Mouse (Mus musculus) midbrain, embryonic 10.5 days (tissue): ENCODE measurements around the gene Gpr4. TPM values are rescaled to one million over a fixed set of nuclear protein-coding genes. Genes with fewer than 3 reads are reported as not detected.

Experiments
- DNase-seq: peaks from one replicate; pipeline ENCODE4 v3.0.0-alpha.2; 2017; ENCODE audit warnings: low spot score
- H3K27ac ChIP-seq: fragments of 300-500 bp; sonication (generic); replicated peaks from 2 replicates; pipeline ENCODE4 v1.5.1; 2016; ENCODE audit warnings: mild to moderate bottlenecking
- H3K27me3 ChIP-seq: fragments of 300-500 bp; sonication (generic); 2 replicates; pipeline ENCODE4 v1.6.1; 2016; ENCODE audit warnings: low read depth, mild to moderate bottlenecking; ENCODE audit not compliant: poor library complexity, severe bottlenecking
- H3K36me3 ChIP-seq: fragments of 300-500 bp; sonication (generic); 2 replicates; pipeline ENCODE4 v1.6.1; 2016; ENCODE audit warnings: mild to moderate bottlenecking, moderate library complexity
- H3K4me1 ChIP-seq: fragments of 300-500 bp; sonication (generic); 2 replicates; pipeline ENCODE4 v1.6.1; 2016
- H3K4me3 ChIP-seq: fragments of 300-500 bp; sonication (generic); 2 replicates; pipeline ENCODE4 v1.5.1; 2016; ENCODE audit warnings: mild to moderate bottlenecking, moderate library complexity
- H3K9me3 ChIP-seq: fragments of 300-500 bp; sonication (generic); replicated peaks from 2 replicates; pipeline ENCODE4 v1.6.1; 2016; ENCODE audit warnings: mild to moderate bottlenecking
- WGBS: fragments of 180-500 bp; shearing (Covaris S2); methylation state at CpG from one replicate; pipeline ENCODE4 v1.1.7; 2016; 5-methylcytosine and 5-hydroxymethylcytosine counted together
- polyA plus RNA-seq: library from polyadenylated mRNA; unstranded; fragments of >200 nt; fragmentation: Nextera tagmentation; extraction: Ambion mirVana; gene quantifications from 2 replicates; pipeline ENCODE4 v1.2.1, GENCODE M21; 2016

The Gpr4 gene
- polyA plus RNA-seq, 1 experiment from 2014 or later, result 2.4 TPM

DNA sequence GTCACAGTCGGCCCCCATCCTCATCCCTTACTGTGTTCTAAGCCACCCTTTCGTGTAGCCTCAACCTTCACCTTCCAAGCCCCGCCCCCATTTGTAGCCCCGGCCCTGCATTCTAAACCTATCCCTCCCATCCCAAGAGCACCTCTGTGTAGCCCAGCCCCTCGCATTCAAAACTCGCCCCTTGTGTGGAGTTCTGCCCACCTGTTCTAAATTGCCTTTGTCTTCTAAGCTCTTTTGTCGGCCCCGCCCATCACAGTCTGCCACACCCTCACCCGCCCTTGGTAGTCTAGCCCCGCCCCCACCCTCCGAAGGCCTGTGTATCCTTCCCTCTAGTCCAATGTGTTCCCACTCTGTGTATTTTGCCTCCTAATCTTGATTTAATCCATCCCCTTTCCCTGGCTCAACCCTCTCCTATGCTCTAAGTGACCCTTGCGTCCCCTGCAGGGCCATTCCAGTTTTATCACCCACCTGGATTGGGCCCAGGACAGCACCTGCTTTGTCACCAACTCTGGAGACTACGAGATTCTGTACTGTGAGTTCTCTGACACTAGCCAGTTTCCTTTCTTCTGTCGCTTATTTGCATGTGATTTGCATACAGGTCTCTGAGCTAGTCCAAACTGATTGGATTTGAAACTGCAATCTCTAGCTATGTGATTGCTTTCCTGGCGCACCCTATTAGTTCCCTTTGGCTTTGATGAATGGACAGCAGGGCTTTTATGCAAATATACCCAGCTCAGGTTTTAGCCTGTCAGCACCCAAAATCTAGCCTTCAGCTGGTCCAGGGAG is 10.1 kb upstream of the Gpr4 start:
- peaks cover 62% of the 10 kb centered on the region for H3K36me3 ChIP-seq
- 59% methylated on average over 15 of the region's 15 CpGs for WGBS
- H3K4me3 ChIP-seq, result no peak overlapping the region
- H3K27ac ChIP-seq, result no peak overlapping the region
- H3K4me1 ChIP-seq, result no peaks in the 10 kb centered on the region
- no peak for DNase-seq
- H3K27me3 ChIP-seq, result no peaks in the 10 kb centered on the region
- 0 out of 2 replicates have a peak, but pooled peaks cover 3% of the 10 kb centered on the region for H3K9me3 ChIP-seq

DNA sequence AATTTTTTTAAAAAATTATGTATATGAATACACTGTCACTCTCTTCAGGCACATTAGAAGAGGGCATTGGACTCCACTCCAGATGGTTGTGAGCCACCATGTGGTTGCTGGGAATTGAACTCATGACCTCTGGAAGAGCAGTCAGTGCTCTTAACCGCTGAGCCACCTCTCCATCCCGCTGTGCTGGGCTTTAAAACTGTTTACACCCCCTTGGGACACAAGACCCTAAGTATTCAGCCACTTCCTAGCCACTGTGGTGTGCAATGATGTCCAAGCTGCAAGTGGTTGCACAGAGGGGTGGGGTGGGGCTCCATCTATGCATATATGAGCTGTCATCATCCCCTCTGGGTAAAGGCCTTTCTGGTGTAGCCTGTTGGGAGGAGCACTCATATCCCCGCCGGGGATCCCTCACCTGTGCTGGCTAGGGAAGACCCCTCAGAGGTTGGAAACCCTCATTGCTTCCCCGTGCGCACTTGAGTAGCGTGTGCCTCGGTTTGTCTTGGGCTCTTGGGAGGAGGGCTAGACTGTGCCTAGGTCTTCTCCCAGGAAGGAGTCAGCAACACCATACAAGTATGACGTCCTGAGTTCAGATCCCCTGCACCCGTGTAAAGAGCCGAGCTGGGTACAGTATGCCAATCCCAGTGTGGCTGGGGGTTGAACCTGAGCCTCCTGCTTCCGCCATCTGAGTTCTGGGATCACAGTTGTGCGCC is 4.0 kb upstream of the Gpr4 start:
- H3K4me1 ChIP-seq, result peaks cover 20% of the 10 kb centered on the region
- peaks cover 27% of the 10 kb centered on the region for H3K36me3 ChIP-seq
- no peak overlapping the region for H3K4me3 ChIP-seq
- H3K27ac ChIP-seq, result no peak overlapping the region
- DNase-seq, result no peak
- H3K27me3 ChIP-seq, result peaks cover 15% of the 10 kb centered on the region
- WGBS, result 84% methylated on average over 13 of the region's 13 CpGs
- 0 out of 2 replicates have a peak, but pooled peaks cover 8% of the 10 kb centered on the region for H3K9me3 ChIP-seq

- WGBS, result 59% methylated on average over 7 of the region's 7 CpGs
- peaks cover 21% of the 10 kb centered on the region for H3K27me3 ChIP-seq
These were observed 3.3 kb upstream of the Gpr4 start for GRCm38 (mm10) chr7:19208944-19209472.

DNA sequence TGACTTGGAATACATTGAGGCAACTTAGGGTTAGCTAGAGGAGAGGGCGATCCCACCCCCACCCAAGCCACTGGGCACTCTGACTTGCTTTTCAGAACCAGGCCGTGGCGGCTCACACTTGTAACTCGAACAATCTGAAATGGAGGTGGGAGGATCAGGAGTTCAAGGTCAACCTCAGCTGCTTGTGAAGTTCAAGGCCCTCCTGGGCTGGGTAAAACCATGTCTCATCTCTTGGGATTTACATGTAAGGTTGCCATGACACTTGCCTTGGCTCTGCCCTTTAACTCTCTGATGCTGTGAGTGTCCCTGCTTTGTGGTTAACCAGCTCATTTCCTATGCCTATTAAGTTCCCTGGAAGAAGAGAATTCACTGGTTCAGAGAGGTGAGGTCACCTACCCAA is 2.8 kb upstream of the Gpr4 start:
- Histone ChIP-seq H3K36me3 (peaks cover 18% of the 10 kb centered on the region), H3K4me1 (peaks cover 22% of the 10 kb centered on the region), H3K27me3 (peaks cover 21% of the 10 kb centered on the region), H3K9me3 (0 out of 2 replicates have a peak, but pooled peaks cover 8% of the 10 kb centered on the region), H3K4me3 (no peak overlapping the region), H3K27ac (no peak overlapping the region)
- WGBS, result 83% methylated on average over 4 of the region's 4 CpGs
- DNase-seq, result no peak

More at GRCm38 (mm10) chr7:19208944-19209472, 3.3 kb upstream of the Gpr4 start:
- Histone ChIP-seq H3K9me3 (0 out of 2 replicates have a peak, but pooled peaks cover 8% of the 10 kb centered on the region), H3K4me3 (no peak overlapping the region), H3K36me3 (peaks cover 23% of the 10 kb centered on the region), H3K4me1 (peaks cover 21% of the 10 kb centered on the region), H3K27ac (no peak overlapping the region)
- DNase-seq, result no peak

DNA sequence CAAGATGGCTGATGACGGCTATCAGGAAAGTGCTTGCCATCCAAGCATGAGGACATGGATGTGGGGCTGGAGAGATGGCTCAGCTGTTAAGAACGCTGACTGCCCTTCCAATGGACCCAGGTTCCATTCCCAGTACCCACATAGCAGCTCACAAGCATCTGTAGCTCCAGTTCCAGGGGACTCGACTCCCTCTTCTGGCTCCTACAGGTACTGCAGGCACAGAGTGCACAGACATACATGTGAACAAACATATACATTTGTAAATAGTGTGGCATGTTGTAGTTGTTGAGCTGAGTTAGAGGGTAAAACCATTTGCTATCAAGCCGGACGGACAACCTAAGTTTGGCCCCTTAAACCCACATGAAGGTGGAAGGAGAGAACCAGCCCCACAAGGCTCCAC is 2.3 kb upstream of the Gpr4 start:
- no peak for DNase-seq

GRCm38 (mm10) chr7:19211041-19211675 is 1.2 kb upstream of the Gpr4 start:
- Histone ChIP-seq H3K36me3 (peaks cover 1% of the 10 kb centered on the region), H3K4me3 (no peak overlapping the region), H3K27ac (no peak overlapping the region), H3K27me3 (peaks cover 21% of the 10 kb centered on the region), H3K4me1 (peaks cover 29% of the 10 kb centered on the region), H3K9me3 (0 out of 2 replicates have a peak, but pooled peaks cover 5% of the 10 kb centered on the region)
- WGBS, result 50% methylated on average over 5 of the region's 5 CpGs
- no peak for DNase-seq

More for the DNA sequence above, 2.3 kb upstream of the Gpr4 start:
- peaks cover 13% of the 10 kb centered on the region for H3K36me3 ChIP-seq
- 90% methylated on average over 5 of the region's 5 CpGs for WGBS
- no peak overlapping the region for H3K27ac ChIP-seq
- H3K4me1 ChIP-seq, result peaks cover 25% of the 10 kb centered on the region
- H3K4me3 ChIP-seq, result no peak overlapping the region
- peaks cover 21% of the 10 kb centered on the region for H3K27me3 ChIP-seq
- H3K9me3 ChIP-seq, result 0 out of 2 replicates have a peak, but pooled peaks cover 7% of the 10 kb centered on the region

GRCm38 (mm10) chr7:19213385-19213784 is 1.0 kb downstream of the Gpr4 start:
- H3K27ac ChIP-seq, result no peak overlapping the region
- H3K36me3 ChIP-seq, result no peaks in the 10 kb centered on the region
- H3K4me3 ChIP-seq, result peak overlapping the region; percentile 58; the same call in 1 of the 2 replicates
- DNase-seq, result no peak
- 0 out of 2 replicates have a peak, but pooled peaks cover 5% of the 10 kb centered on the region for H3K9me3 ChIP-seq
- 74% methylated on average over 2 of the region's 2 CpGs for WGBS
- H3K27me3 ChIP-seq, result peaks cover 21% of the 10 kb centered on the region
- H3K4me1 ChIP-seq, result peaks cover 37% of the 10 kb centered on the region

GRCm38 (mm10) chr7:19214369-19214768 is 2.0 kb downstream of the Gpr4 start:
- Histone ChIP-seq H3K9me3 (0 out of 2 replicates have a peak, but pooled peaks cover 5% of the 10 kb centered on the region), H3K4me3 (no peak overlapping the region), H3K27me3 (peaks cover 21% of the 10 kb centered on the region), H3K4me1 (peaks cover 37% of the 10 kb centered on the region), H3K36me3 (no peaks in the 10 kb centered on the region), H3K27ac (no peak overlapping the region)
- WGBS, result 75% methylated on average over 7 of the region's 7 CpGs
- DNase-seq, result no peak

GRCm38 (mm10) chr7:19214940-19215339 is 2.6 kb downstream of the Gpr4 start:
- Histone ChIP-seq H3K27me3 (peaks cover 21% of the 10 kb centered on the region), H3K4me3 (no peak overlapping the region), H3K27ac (no peak overlapping the region), H3K36me3 (no peaks in the 10 kb centered on the region), H3K9me3 (0 out of 2 replicates have a peak, but pooled peaks cover 2% of the 10 kb centered on the region), H3K4me1 (peaks cover 37% of the 10 kb centered on the region)
- WGBS, result 74% methylated on average over 9 of the region's 9 CpGs
- no peak for DNase-seq

GRCm38 (mm10) chr7:19217492-19217891 is 5.2 kb downstream of the Gpr4 start:
- DNase-seq, result no peak
- Histone ChIP-seq H3K36me3 (peaks cover 8% of the 10 kb centered on the region), H3K27ac (no peak overlapping the region), H3K4me1 (peaks cover 25% of the 10 kb centered on the region), H3K9me3 (no peaks in the 10 kb centered on the region), H3K4me3 (no peak overlapping the region), H3K27me3 (peaks cover 14% of the 10 kb centered on the region)
- 79% methylated on average over 5 of the region's 5 CpGs for WGBS

- DNase-seq, result no peak
- Histone ChIP-seq H3K9me3 (no peaks in the 10 kb centered on the region), H3K4me1 (peaks cover 21% of the 10 kb centered on the region), H3K36me3 (peaks cover 13% of the 10 kb centered on the region), H3K4me3 (no peak overlapping the region), H3K27ac (no peak overlapping the region), H3K27me3 (peaks cover 10% of the 10 kb centered on the region)
- WGBS, result 26% methylated on average over 1 of the region's 3 CpGs
These were observed 5.6 kb downstream of the Gpr4 start for GRCm38 (mm10) chr7:19217944-19218343.

DNA sequence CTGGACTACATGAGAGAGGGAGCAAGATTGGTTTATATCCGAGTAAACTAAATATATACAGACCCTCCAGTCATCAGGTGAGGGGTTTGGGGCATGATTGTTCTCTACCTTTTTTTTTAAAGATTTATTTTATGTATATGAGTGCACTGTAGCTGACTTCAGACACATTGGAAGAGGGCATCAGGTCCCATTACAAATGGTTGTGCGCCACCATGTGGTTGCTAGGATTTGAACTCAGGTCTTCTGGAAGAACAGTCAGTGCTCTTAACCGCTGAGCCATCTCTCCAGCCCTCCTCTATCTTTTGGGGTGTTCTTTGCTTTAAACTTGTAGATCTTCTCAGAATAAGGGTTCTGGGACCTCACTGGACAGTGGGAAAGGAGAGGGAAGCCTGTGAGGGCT is 7.7 kb downstream of the Gpr4 start:
- Histone ChIP-seq H3K27ac (no peak overlapping the region), H3K27me3 (no peaks in the 10 kb centered on the region), H3K9me3 (no peaks in the 10 kb centered on the region), H3K4me1 (peaks cover 12% of the 10 kb centered on the region), H3K4me3 (no peak overlapping the region), H3K36me3 (peaks cover 22% of the 10 kb centered on the region)
- no peak for DNase-seq
- WGBS, result 67% methylated on average over 3 of the region's 3 CpGs
